Mouse (Mus musculus) ES-E14 (cell line): ENCODE data around the gene Myo10. TPM values are rescaled to one million over a fixed set of nuclear protein-coding genes. Genes with fewer than 3 reads are reported as not detected.
A peak's percentile ranks its signal among the peaks of the same experiment; 100 is the strongest.

Source experiments
- DNase-seq: peaks from one replicate; pipeline ENCODE4 v3.0.0-alpha.2; 2013; ENCODE audit warnings: low read depth, low spot score
- H3K27ac ChIP-seq: 2 replicates; pipeline ENCODE4 v1.5.1; 2012; ENCODE audit warnings: low read depth, mild to moderate bottlenecking, low read length, moderate library complexity, mixed read lengths; ENCODE audit not compliant: poor library complexity, insufficient read depth, severe bottlenecking
- H3K36me3 ChIP-seq: 2 replicates; pipeline ENCODE4 v1.6.1; 2012; ENCODE audit warnings: mild to moderate bottlenecking, low read length, moderate library complexity, mixed read lengths; ENCODE audit not compliant: control insufficient read depth, poor library complexity, insufficient read depth, severe bottlenecking
- H3K4me1 ChIP-seq, 2 experiments: fragments of 150-350 bp in 1 of 2; sonication (generic) in 1 of 2; 2 replicates each; pipeline ENCODE4 v1.6.1; 2012; ENCODE audit warnings: low read length in 2 of 2, mild to moderate bottlenecking in 1 of 2, mixed read lengths in 1 of 2; ENCODE audit not compliant: control insufficient read depth in 2 of 2, insufficient read depth in 2 of 2, poor library complexity in 1 of 2
- H3K4me3 ChIP-seq, 2 experiments: fragments of 150-350 bp in 1 of 2; sonication (generic) in 1 of 2; 2 replicates each; pipeline ENCODE4 v1.5.1; 2012; ENCODE audit warnings: low read length in 2 of 2, low read depth in 1 of 2, mild to moderate bottlenecking in 1 of 2, mixed read lengths in 1 of 2; ENCODE audit not compliant: insufficient read depth in 1 of 2, poor library complexity in 1 of 2, severe bottlenecking in 1 of 2
- H3K9ac ChIP-seq: 2 replicates; pipeline ENCODE4 v1.6.1; 2012; ENCODE audit warnings: low read depth, mild to moderate bottlenecking, low read length, mixed read lengths; ENCODE audit not compliant: poor library complexity, insufficient read depth, severe bottlenecking
- H3K9me3 ChIP-seq: fragments of 150-350 bp; sonication (generic); 2 replicates; pipeline ENCODE4 v1.6.1; 2012; ENCODE audit warnings: low read depth, mild to moderate bottlenecking, low read length; ENCODE audit not compliant: control insufficient read depth, insufficient read depth
- CHD2 ChIP-seq: IDR thresholded peaks from 2 replicates; pipeline ENCODE4 v1.6.1; 2014; ENCODE audit warnings: mild to moderate bottlenecking, low read depth, low read length, inconsistent platforms
- HCFC1 ChIP-seq: IDR thresholded peaks from 2 replicates; pipeline ENCODE4 v1.6.1; 2012; ENCODE audit warnings: low read length, inconsistent platforms, borderline replicate concordance; ENCODE audit not compliant: insufficient read depth
- MAFK ChIP-seq: IDR thresholded peaks from 2 replicates; pipeline ENCODE4 v1.6.1; 2014; ENCODE audit warnings: mild to moderate bottlenecking, low read depth, low read length, inconsistent platforms; ENCODE audit not compliant: insufficient read depth
- ZC3H11A ChIP-seq: IDR thresholded peaks from 2 replicates; pipeline ENCODE4 v1.6.1; 2012; ENCODE audit warnings: low read depth, mild to moderate bottlenecking, inconsistent platforms, low read length, borderline replicate concordance
- ZNF384 ChIP-seq: IDR thresholded peaks from 2 replicates; pipeline ENCODE4 v1.6.1; 2012; ENCODE audit warnings: low read depth, low read length, inconsistent platforms
- in situ Hi-C, 2 experiments: fragments of 600-800 bp; cut with MboI; formaldehyde crosslinking; loops; one replicate each; pipeline ENCODE4 v1.15.1; 2025; ENCODE audit warnings: low sequenced_read_pairs in 2 of 2, inconsistent platforms in 1 of 2; ENCODE audit not compliant: unreplicated experiment in 2 of 2
- total RNA-seq: library from RNA; depleted of rRNA; stranded (reverse); fragments of 300-350 nt; gene quantifications from 2 replicates; pipeline ENCODE4 v1.2.3, GENCODE M21; 2012

Gene Myo10
- total RNA-seq, 1 experiment, result 133 TPM

- Histone ChIP-seq H3K4me3 (0 out of 4 replicates have a peak overlapping the region, but pooled peaks of 1 of the 2 experiments have one; percentile 2), H3K9ac (0 out of 2 replicates have a peak overlapping the region, but pooled peaks have one; percentile 11), H3K27ac (peak overlapping the region; percentile 65), H3K9me3 (no peaks in the 10 kb centered on the region), H3K4me1 (peaks cover 29 to 38% of the 10 kb centered on the region in 2 experiments), H3K36me3 (peaks cover 4% of the 10 kb centered on the region)
- in situ Hi-C loops, result loop anchor here (25.0 kb wide), 2 partner anchors 287 to 1137 kb away; no protein-coding TSS in a partner anchor
- TF ChIP-seq HCFC1, result no peak
- TF ChIP-seq CHD2, result peak; percentile 38; the same call in 1 of the 2 replicates
- no peak for TF ChIP-seq ZNF384
- TF ChIP-seq MAFK, result no peak
- TF ChIP-seq ZC3H11A, result no peak
- peak; percentile 61 for DNase-seq
These were observed 102.2 kb downstream of the Myo10 start for GRCm38 (mm10) chr15:25724549-25724948.

- Histone ChIP-seq H3K9me3 (no peaks in the 10 kb centered on the region), H3K4me3 (no peak overlapping the region), H3K27ac (no peak overlapping the region; the same call in 1 of the 2 replicates), H3K36me3 (peaks cover 4% of the 10 kb centered on the region), H3K4me1 (peaks cover 29 to 39% of the 10 kb centered on the region in 2 experiments), H3K9ac (no peak overlapping the region)
- in situ Hi-C loops, result loop anchor here in 1 of 2 experiments (25.0 kb wide), 1 partner anchor 1140 kb away; no protein-coding TSS in a partner anchor
- DNase-seq, result no peak
- peak; percentile 51; the same call in 1 of the 2 replicates for TF ChIP-seq MAFK
- no peak for TF ChIP-seq CHD2
- no peak for TF ChIP-seq ZC3H11A
- no peak for TF ChIP-seq ZNF384
- TF ChIP-seq HCFC1, result no peak
These were observed 104.5 kb downstream of the Myo10 start for GRCm38 (mm10) chr15:25726814-25727213.

GRCm38 (mm10) chr15:25728501-25728900 is 106.2 kb downstream of the Myo10 start:
- Histone ChIP-seq H3K27ac (no peak overlapping the region; the same call in 1 of the 2 replicates), H3K36me3 (peaks cover 8% of the 10 kb centered on the region), H3K4me3 (no peak overlapping the region), H3K4me1 (peaks cover 27 to 29% of the 10 kb centered on the region in 2 experiments), H3K9ac (no peak overlapping the region), H3K9me3 (no peaks in the 10 kb centered on the region)
- in situ Hi-C loops, result loop anchor here in 1 of 2 experiments (25.0 kb wide), 1 partner anchor 1141 kb away; no protein-coding TSS in a partner anchor
- no peak for DNase-seq
- no peak for TF ChIP-seq ZC3H11A
- TF ChIP-seq HCFC1, result no peak
- TF ChIP-seq ZNF384, result no peak
- TF ChIP-seq MAFK, result no peak
- no peak for TF ChIP-seq CHD2

- Histone ChIP-seq H3K4me1 (peaks cover 12 to 17% of the 10 kb centered on the region in 2 experiments), H3K9me3 (no peaks in the 10 kb centered on the region), H3K36me3 (peaks cover 21% of the 10 kb centered on the region), H3K9ac (no peak overlapping the region), H3K4me3 (no peak overlapping the region), H3K27ac (no peak overlapping the region)
- in situ Hi-C loops, result loop anchor here (10.0 to 25.0 kb wide), 2 partner anchors 54 to 1144 kb away; no protein-coding TSS in a partner anchor
- TF ChIP-seq HCFC1 (no peak), ZC3H11A (no peak), MAFK (no peak), CHD2 (no peak), ZNF384 (no peak)
- DNase-seq, result no peak
These were observed 108.7 kb downstream of the Myo10 start for GRCm38 (mm10) chr15:25731053-25731452.
